Comparison of ENCODE assay signal across 26 mouse cellular contexts in genomic region chr6:101335744-101336143, GRCm38 (mm10). TPM values are rescaled to one million over a fixed set of nuclear protein-coding genes. Genes with fewer than 3 reads are reported as not detected.
A peak's percentile ranks its signal among the peaks of the same experiment; 100 is the strongest.
DNase-seq lines count a peak whose midpoint lies in the region; ATAC-seq and TF ChIP-seq lines count a peak whose summit lies in the region.
"Had no signal": no experiment of that assay in that cellular context is flagged by ENCODE, and none has a peak within 500 bp of the region (broad histone marks: within the 10 kb centered on the region; RNA-seq: fewer than 3 reads in every experiment).

No protein-coding gene starts in this region.

- no peak for ATAC-seq in kidney, embryonic 16.5 days (ENCODE audit: low FRiP score, low TSS enrichment)
- ATAC-seq in Patski: peak; percentile 8
- ATAC-seq in liver, embryonic 14.5 days (ENCODE audit: insufficient read depth): peak; percentile 56; the same call in 1 of the 2 replicates
- peak; percentile 86 for ATAC-seq in megakaryocyte-erythroid progenitor cell, adult 5-6 weeks (replicated peaks; ENCODE audit: low FRiP score, low TSS enrichment, poor library complexity, severe bottlenecking)
- no peak for ATAC-seq in inflammation-experienced regulatory T-cells, adult 6 months
- ATAC-seq: forebrain, embryonic 13.5 days; midbrain, embryonic 15.5 days had no signal

- no peak overlapping the region for H3K4me2 ChIP-seq in kidney, embryonic 16.5 days (replicated peaks; ENCODE audit: low read depth, low read length)
- no peak overlapping the region for H3K4me2 ChIP-seq in liver, embryonic 14.5 days (ENCODE audit: low read depth)
- H3K4me2 ChIP-seq: embryonic facial prominence, embryonic 12.5 days; forebrain, embryonic 13.5 days; hindbrain, embryonic 14.5 days; limb, embryonic 13.5 days; lung, embryonic 14.5 days; midbrain, embryonic 15.5 days; neural tube, embryonic 12.5 days had no signal

- no peak for DNase-seq in kidney, adult 2 months
- DNase-seq in Patski (ENCODE audit: low read depth, low spot score): no peak
- no peak for DNase-seq in liver, embryonic 14.5 days (ENCODE audit: low read depth in 3 of 3, low spot score in 3 of 3)
- no peak for DNase-seq in right cerebral cortex, postnatal 25 days
- DNase-seq: B cell, adult 2 months; cerebellum, adult 11 months; cerebellum, postnatal 10 days; heart, postnatal 4 days; kidney, adult 8-10 months; kidney, postnatal 14 days; layer of hippocampus, postnatal 36 days; lung, embryonic 14.5 days; right cerebral cortex, postnatal 14 days; thymus, postnatal 14 days had no signal

- H3K4me1 ChIP-seq in kidney, adult 2 months (ENCODE audit: control insufficient read depth, insufficient read depth, low read length): peaks cover 42% of the 10 kb centered on the region
- H3K4me1 ChIP-seq in kidney, embryonic 16.5 days (ENCODE audit: insufficient read depth, low read length): peaks cover 37% of the 10 kb centered on the region
- H3K4me1 ChIP-seq in liver, embryonic 14.5 days (replicated peaks; ENCODE audit: control insufficient read depth in 2 of 2, insufficient read depth in 2 of 2, low read length in 1 of 2): 0 out of 4 replicates have a peak, but pooled peaks cover 0 to 3% of the 10 kb centered on the region in 2 experiments

- TF ChIP-seq CTCF in kidney, adult 2 months (conservative IDR thresholded peaks at IDR 0.05; ENCODE audit: insufficient read depth, insufficient read length, low read depth, low read length): no peak
- TF ChIP-seq CTCF in Patski (IDR thresholded peaks at IDR 0.05): no peak
- TF ChIP-seq CTCF in liver, embryonic 14.5 days (IDR thresholded peaks at IDR 0.05; ENCODE audit: low read depth): no peak

- no peak for TF ChIP-seq EP300 in liver, embryonic 14.5 days (IDR thresholded peaks at IDR 0.05; ENCODE audit: low read depth)

- H3K27me3 ChIP-seq in kidney, adult 2 months (replicated peaks; ENCODE audit: control insufficient read depth, insufficient read depth, low read length): no peaks in the 10 kb centered on the region
- H3K27me3 ChIP-seq in kidney, embryonic 16.5 days (ENCODE audit: insufficient read depth, low read length): no peaks in the 10 kb centered on the region
- no peaks in the 10 kb centered on the region for H3K27me3 ChIP-seq in Patski
- no peaks in the 10 kb centered on the region for H3K27me3 ChIP-seq in liver, embryonic 14.5 days (ENCODE audit: control insufficient read depth, insufficient read depth, low read length)
- H3K27me3 ChIP-seq: embryonic facial prominence, embryonic 12.5 days; forebrain, embryonic 13.5 days; limb, embryonic 13.5 days; midbrain, embryonic 15.5 days; neural tube, embryonic 12.5 days had no signal

- 86% methylated on average over 1 of the region's 1 CpGs for WGBS in kidney, adult 2 months
- 79% methylated on average over 1 of the region's 1 CpGs for WGBS in kidney, embryonic 16.5 days
- WGBS in liver, embryonic 14.5 days (ENCODE audit: insufficient replicate concordance): 59% methylated on average over 1 of the region's 1 CpGs

- no peak for TF ChIP-seq POLR2A in kidney, adult 2 months (IDR thresholded peaks at IDR 0.05; ENCODE audit: low read depth, low read length)

- H3K27ac ChIP-seq in kidney, adult 2 months (ENCODE audit: insufficient read depth, low read depth, low read length): peak overlapping the region; percentile 49; the same call in 1 of the 2 replicates
- no peak overlapping the region for H3K27ac ChIP-seq in kidney, embryonic 16.5 days (ENCODE audit: low read length)
- no peak overlapping the region for H3K27ac ChIP-seq in liver, embryonic 14.5 days
- H3K27ac ChIP-seq: embryonic facial prominence, embryonic 12.5 days; forebrain, embryonic 13.5 days; hindbrain, embryonic 14.5 days; layer of hippocampus, adult 2 months; limb, embryonic 13.5 days; midbrain, embryonic 15.5 days; neural tube, embryonic 12.5 days had no signal

- H3K9ac ChIP-seq in kidney, embryonic 16.5 days (replicated peaks; ENCODE audit: low read length): no peak overlapping the region
- H3K9ac ChIP-seq in liver, embryonic 14.5 days (replicated peaks): no peak overlapping the region
- H3K9ac ChIP-seq: embryonic facial prominence, embryonic 12.5 days; forebrain, embryonic 13.5 days; hindbrain, embryonic 14.5 days; limb, embryonic 13.5 days; lung, embryonic 14.5 days; midbrain, embryonic 15.5 days; neural tube, embryonic 12.5 days had no signal

- in situ Hi-C loops in Patski (cut with MboI; ENCODE audit: low pct_unique_long_range_greater_than_20kb): loop anchor here (25.0 kb wide), 1 partner anchor 777 kb away; no protein-coding TSS in a partner anchor

- CTCF ChIA-PET in Patski (lab: Charles Lee): interaction anchor here (2.9 kb wide), 1 partner anchor 69 kb away, joined by 7 read pairs; no protein-coding TSS in a partner anchor

- H3K36me3 ChIP-seq in kidney, adult 2 months (ENCODE audit: control insufficient read depth, insufficient read depth, low read length): no peaks in the 10 kb centered on the region
- no peaks in the 10 kb centered on the region for H3K36me3 ChIP-seq in kidney, embryonic 16.5 days (ENCODE audit: insufficient read depth, low read length)
- H3K36me3 ChIP-seq in liver, embryonic 14.5 days (replicated peaks; ENCODE audit: control insufficient read depth, insufficient read depth, low read depth): no peaks in the 10 kb centered on the region
- H3K36me3 ChIP-seq: embryonic facial prominence, embryonic 12.5 days; limb, embryonic 13.5 days; midbrain, embryonic 15.5 days; neural tube, embryonic 12.5 days had no signal

- no peaks in the 10 kb centered on the region for H3K9me3 ChIP-seq in kidney, embryonic 16.5 days (ENCODE audit: low read length)
- no peaks in the 10 kb centered on the region for H3K9me3 ChIP-seq in liver, embryonic 14.5 days (ENCODE audit: control insufficient read depth, low read length)
- H3K9me3 ChIP-seq: embryonic facial prominence, embryonic 12.5 days; forebrain, embryonic 13.5 days; limb, embryonic 13.5 days; midbrain, embryonic 15.5 days; neural tube, embryonic 12.5 days had no signal

- POLR2A ChIA-PET in Patski (lab: Charles Lee): interaction anchor here (1.4 kb wide), 1 partner anchor 11 kb away, joined by 3 read pairs; no protein-coding TSS in a partner anchor

- no peak overlapping the region for H3K4me3 ChIP-seq in kidney, adult 2 months (ENCODE audit: insufficient read depth, low read depth, low read length)
- no peak overlapping the region for H3K4me3 ChIP-seq in kidney, embryonic 16.5 days (ENCODE audit: low read length)
- no peak overlapping the region for H3K4me3 ChIP-seq in liver, embryonic 14.5 days (ENCODE audit: insufficient read depth in 1 of 2, low read depth in 2 of 2, low read length in 2 of 2)
- H3K4me3 ChIP-seq: embryonic facial prominence, embryonic 12.5 days; erythroblast, embryonic 14.5 days; forebrain, embryonic 13.5 days; layer of hippocampus, adult 2 months; limb, embryonic 13.5 days; midbrain, embryonic 15.5 days; neural tube, embryonic 12.5 days had no signal

RNA-seq across cellular contexts. Expression of gene Pdzrn3, which starts 42.0 kb away (rescaled TPM):
- 11.9 and 14.2 TPM in 2 replicates for polyA plus RNA-seq in kidney, adult 2 months (2012; rRNA removed)
- polyA plus RNA-seq in kidney, embryonic 16.5 days (2015; fragmentation: Nextera tagmentation; extraction: Ambion mirVana): 8.6 and 8.7 TPM in 2 replicates
- polyA plus RNA-seq in Patski (2021): 10.1 TPM
- polyA plus RNA-seq in liver, embryonic 14.5 days (2012; rRNA removed): 0.75 and 0.92 TPM in 2 replicates
- 0.18 and 0.36 TPM in 2 replicates for polyA plus RNA-seq in liver, embryonic 14.5 days (2014; fragmentation: Nextera tagmentation; extraction: Ambion mirVana)
- total RNA-seq in megakaryocyte-erythroid progenitor cell, adult 5-6 weeks (2014; fragmentation: Nextera tagmentation): 1.6 TPM in 1 of 2 replicates, not detected in the other
- total RNA-seq in megakaryocyte-erythroid progenitor cell, adult 5-6 weeks (2017): not detected in 2 replicates
- polyA plus RNA-seq in inflammation-experienced regulatory T-cells, adult 6 months (2017; shearing (Covaris generic)): not detected
- total RNA-seq: granulocyte monocyte progenitor cell, adult 5-6 weeks had no signal
- polyA plus RNA-seq: erythroblast, embryonic 14.5 days had no signal

Comparison
In these comparisons a context has a peak if more than half of its experiments do, and no peak if none do; other contexts are left out.
1. ATAC-seq: peak in Patski (single experiment), liver, embryonic 14.5 days (single experiment) and megakaryocyte-erythroid progenitor cell, adult 5-6 weeks (single experiment); none in kidney, embryonic 16.5 days (single experiment) and inflammation-experienced regulatory T-cells, adult 6 months (single experiment).